Mouse (Mus musculus) liver, embryonic 15.5 days (tissue): ENCODE measurements around the gene Plin3. TPM values are rescaled to one million over a fixed set of nuclear protein-coding genes. Genes with fewer than 3 reads are reported as not detected.

Experiments
- ATAC-seq: fragments of 200-750 bp; cut with Nextera tagmentation; 2 replicates; pipeline ENCODE4 v1.8.0; 2017; ENCODE audit warnings: moderate number of reproducible peaks, mild to moderate bottlenecking, moderate library complexity; ENCODE audit not compliant: insufficient read depth
- H3K27ac ChIP-seq: fragments of 300-500 bp; sonication (generic); replicated peaks from 2 replicates; pipeline ENCODE4 v1.5.1; 2015; ENCODE audit warnings: mild to moderate bottlenecking, inconsistent platforms
- H3K27me3 ChIP-seq: fragments of 300-500 bp; sonication (generic); 2 replicates; pipeline ENCODE4 v1.6.1; 2015; ENCODE audit warnings: mild to moderate bottlenecking, inconsistent platforms
- H3K36me3 ChIP-seq: fragments of 300-500 bp; sonication (generic); replicated peaks from 2 replicates; pipeline ENCODE4 v1.6.1; 2015; ENCODE audit warnings: moderate library complexity, mild to moderate bottlenecking, inconsistent platforms
- H3K4me1 ChIP-seq: fragments of 300-500 bp; sonication (generic); replicated peaks from 2 replicates; pipeline ENCODE4 v1.6.1; 2015; ENCODE audit warnings: inconsistent platforms
- H3K4me2 ChIP-seq: fragments of 300-500 bp; sonication (generic); 2 replicates; pipeline ENCODE4 v1.6.1; 2015; ENCODE audit warnings: moderate library complexity, mild to moderate bottlenecking, inconsistent platforms
- H3K4me3 ChIP-seq: fragments of 300-500 bp; sonication (generic); replicated peaks from 2 replicates; pipeline ENCODE4 v1.5.1; 2015; ENCODE audit warnings: mild to moderate bottlenecking, inconsistent platforms
- H3K9ac ChIP-seq: fragments of 300-500 bp; sonication (generic); 2 replicates; pipeline ENCODE4 v1.6.1; 2015; ENCODE audit warnings: moderate library complexity, mild to moderate bottlenecking, inconsistent platforms
- H3K9me3 ChIP-seq: fragments of 300-500 bp; sonication (generic); replicated peaks from 2 replicates; pipeline ENCODE4 v1.6.1; 2016; ENCODE audit warnings: inconsistent platforms
- WGBS: fragments of 180-500 bp; shearing (Covaris S2); methylation state at CpG from one replicate; pipeline ENCODE4 v1.1.7; 2015; ENCODE audit warnings: mixed read lengths; ENCODE audit not compliant: insufficient replicate concordance; 5-methylcytosine and 5-hydroxymethylcytosine counted together
- polyA plus RNA-seq: library from polyadenylated mRNA; unstranded; fragments of >200 nt; fragmentation: Nextera tagmentation; extraction: Ambion mirVana; gene quantifications from 2 replicates; pipeline ENCODE4 v1.2.1, GENCODE M21; 2015

Plin3 gene
- polyA plus RNA-seq, 1 experiment from 2014 or later: 33.3 TPM

GRCm38 (mm10) chr17:56298238-56298637 lies 5.6 kb upstream of the Plin3 start:
- Histone ChIP-seq H3K9ac (no peak overlapping the region), H3K4me1 (peaks cover 19% of the 10 kb centered on the region), H3K36me3 (no peaks in the 10 kb centered on the region), H3K4me3 (no peak overlapping the region), H3K4me2 (no peak overlapping the region), H3K9me3 (no peaks in the 10 kb centered on the region), H3K27me3 (no peaks in the 10 kb centered on the region), H3K27ac (no peak overlapping the region)
- 77% methylated on average over 1 of the region's 1 CpGs for WGBS
- ATAC-seq: no peak

DNA sequence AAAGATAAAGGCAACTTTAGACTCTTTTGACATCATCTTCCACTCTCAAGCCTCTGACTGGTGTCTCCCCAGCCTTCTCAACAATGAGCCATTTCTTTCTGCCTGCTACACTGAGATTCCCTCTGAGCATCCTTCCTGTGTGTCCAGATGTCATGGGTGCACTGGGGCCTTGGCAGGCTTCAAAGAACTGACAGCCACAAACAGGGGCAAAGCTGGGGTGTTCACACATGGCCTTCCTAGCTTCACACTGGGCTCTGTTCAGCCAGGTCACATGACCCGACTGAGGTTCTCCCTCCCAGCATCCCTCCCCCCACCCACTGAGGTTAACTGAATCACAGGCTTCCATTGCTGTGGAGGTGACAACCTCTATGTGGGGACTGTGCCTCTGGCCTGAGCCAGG lies 3.5 kb upstream of the Plin3 start:
- H3K4me1 ChIP-seq: peaks cover 14% of the 10 kb centered on the region
- no peak overlapping the region for H3K4me2 ChIP-seq
- H3K4me3 ChIP-seq: no peak overlapping the region
- 61% methylated on average over 1 of the region's 1 CpGs for WGBS
- no peaks in the 10 kb centered on the region for H3K36me3 ChIP-seq
- no peaks in the 10 kb centered on the region for H3K27me3 ChIP-seq
- no peaks in the 10 kb centered on the region for H3K9me3 ChIP-seq
- no peak overlapping the region for H3K27ac ChIP-seq
- H3K9ac ChIP-seq: no peak overlapping the region
- no peak for ATAC-seq

GRCm38 (mm10) chr17:56294241-56294640 lies 1.6 kb upstream of the Plin3 start:
- 85% methylated on average over 19 of the region's 19 CpGs for WGBS
- Histone ChIP-seq H3K4me3 (no peak overlapping the region), H3K4me2 (no peak overlapping the region), H3K4me1 (peaks cover 34% of the 10 kb centered on the region), H3K36me3 (no peaks in the 10 kb centered on the region), H3K9me3 (no peaks in the 10 kb centered on the region), H3K27me3 (no peaks in the 10 kb centered on the region), H3K27ac (no peak overlapping the region), H3K9ac (no peak overlapping the region)
- ATAC-seq: no peak

DNA sequence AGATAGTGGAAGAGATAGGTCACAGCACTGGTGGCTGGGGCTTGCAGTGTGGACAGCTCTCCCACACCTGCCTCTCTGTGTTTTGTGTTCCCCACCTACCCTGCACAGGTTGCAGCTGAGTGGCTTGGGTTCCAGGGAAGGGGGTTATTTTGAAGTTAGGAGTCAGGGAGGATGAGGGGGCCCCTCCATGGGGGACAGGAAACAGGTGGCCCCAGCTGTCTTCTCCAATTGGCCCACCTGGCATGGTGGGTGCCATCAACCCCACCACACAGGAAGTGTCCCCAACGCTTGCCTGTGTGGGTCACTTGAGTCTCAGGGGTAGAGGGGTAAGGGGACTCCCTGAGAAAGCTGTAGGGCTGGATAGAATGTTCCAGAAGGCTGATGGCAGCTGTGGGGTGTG lies 618 bp upstream of the Plin3 start:
- Histone ChIP-seq H3K4me3 (no peak overlapping the region), H3K9me3 (no peaks in the 10 kb centered on the region), H3K27me3 (no peaks in the 10 kb centered on the region), H3K4me2 (no peak overlapping the region), H3K9ac (no peak overlapping the region), H3K36me3 (no peaks in the 10 kb centered on the region), H3K4me1 (peaks cover 43% of the 10 kb centered on the region), H3K27ac (no peak overlapping the region)
- WGBS: 29% methylated on average over 1 of the region's 1 CpGs
- ATAC-seq: no peak

DNA sequence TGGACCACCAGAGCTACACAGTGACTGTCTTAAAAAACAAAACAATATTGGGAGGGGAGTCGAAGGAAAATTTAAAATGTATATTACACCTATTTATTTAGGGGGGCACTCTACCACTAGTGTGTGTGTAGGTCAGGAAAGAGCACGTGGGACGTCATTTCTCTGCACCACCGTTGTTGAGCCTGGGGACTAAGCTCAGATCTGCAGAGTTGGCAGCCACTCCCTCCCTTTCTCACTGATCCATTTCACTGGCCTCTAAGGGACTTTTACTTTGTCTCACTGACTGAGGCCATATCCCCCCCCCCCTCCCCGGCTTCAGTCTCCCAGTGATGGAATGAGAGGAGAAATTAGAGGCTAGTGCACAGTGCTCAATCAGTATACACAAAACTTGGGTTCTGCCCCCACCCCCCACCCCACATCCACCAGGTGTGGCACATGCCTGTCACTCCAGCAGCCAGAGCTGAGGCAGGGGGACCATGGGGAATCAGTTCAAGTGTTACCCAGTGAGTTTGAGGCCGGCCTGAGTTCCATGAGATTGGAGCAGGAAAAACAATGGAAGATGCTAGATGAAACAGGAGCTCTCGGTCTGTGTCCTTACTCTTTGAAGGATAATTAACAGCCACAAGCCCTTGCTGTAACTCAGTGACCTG lies 722 bp downstream of the Plin3 start:
- Histone ChIP-seq H3K4me3 (peak overlapping the region; percentile 60), H3K27me3 (no peaks in the 10 kb centered on the region), H3K9ac (peak overlapping the region; percentile 65; the same call in 1 of the 2 replicates), H3K27ac (peak overlapping the region; percentile 88), H3K4me2 (peak overlapping the region; percentile 88), H3K4me1 (peaks cover 57% of the 10 kb centered on the region), H3K9me3 (no peaks in the 10 kb centered on the region), H3K36me3 (no peaks in the 10 kb centered on the region)
- 72% methylated on average over 7 of the region's 7 CpGs for WGBS
- no peak for ATAC-seq

- Histone ChIP-seq H3K9ac (peak overlapping the region; percentile 65), H3K9me3 (no peaks in the 10 kb centered on the region)
These were observed 1.5 kb downstream of the Plin3 start for GRCm38 (mm10) chr17:56291171-56291511.

DNA sequence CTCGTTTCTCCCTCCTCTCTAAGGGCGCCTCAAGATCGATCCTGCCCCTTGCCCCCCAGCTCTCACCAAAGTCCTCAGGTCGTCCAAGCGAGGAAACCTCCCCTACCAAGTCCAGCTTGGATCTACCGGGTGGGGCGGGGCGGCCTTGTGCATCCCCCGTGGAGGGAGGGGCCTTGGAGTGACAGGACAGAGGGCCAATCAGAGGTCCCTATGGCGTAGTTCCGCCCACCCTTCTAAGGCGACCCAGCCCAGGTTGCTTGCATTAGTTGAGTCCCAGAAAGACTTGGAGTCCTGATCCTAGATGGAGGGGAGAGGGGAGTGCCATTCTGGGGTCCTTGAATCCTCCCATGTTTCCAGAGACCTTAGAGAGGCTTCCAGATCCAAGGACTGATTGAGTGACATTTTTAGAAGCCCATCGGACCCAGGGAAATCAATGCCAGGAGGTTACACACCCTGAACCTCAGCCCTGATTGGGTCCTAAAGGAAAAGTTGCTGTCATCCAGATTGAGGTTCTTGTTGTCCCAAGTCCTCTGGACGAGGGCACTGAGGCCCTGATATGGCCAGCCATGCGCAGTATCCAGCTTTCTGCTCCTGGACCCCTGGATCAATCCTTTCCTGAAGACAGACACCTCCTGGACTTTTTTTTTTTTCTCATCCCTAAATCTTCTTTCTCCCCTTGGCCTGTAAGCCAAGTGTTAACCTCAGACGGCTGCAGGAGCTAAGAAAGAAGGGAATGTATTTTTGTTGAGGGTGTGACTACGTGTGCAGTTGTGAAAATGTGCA lies 2.1 kb downstream of the Plin3 start:
- H3K4me1 ChIP-seq: peaks cover 68% of the 10 kb centered on the region
- H3K4me3 ChIP-seq: peak overlapping the region; percentile 60
- peak overlapping the region; percentile 88 for H3K4me2 ChIP-seq
- H3K27ac ChIP-seq: peak overlapping the region; percentile 88
- H3K27me3 ChIP-seq: no peaks in the 10 kb centered on the region
- ATAC-seq: peak; percentile 77
- no peaks in the 10 kb centered on the region for H3K9me3 ChIP-seq
- peaks cover 8% of the 10 kb centered on the region for H3K36me3 ChIP-seq
- peak overlapping the region; percentile 53 for H3K9ac ChIP-seq
- WGBS: 3% methylated on average over 16 of the region's 17 CpGs

More at GRCm38 (mm10) chr17:56291171-56291511, 1.5 kb downstream of the Plin3 start:
- peak overlapping the region; percentile 88 for H3K27ac ChIP-seq
- H3K36me3 ChIP-seq: peaks cover 2% of the 10 kb centered on the region
- ATAC-seq: peak; percentile 77
- peak overlapping the region; percentile 60 for H3K4me3 ChIP-seq
- WGBS: under 1% methylated on average over 16 of the region's 16 CpGs
- peak overlapping the region; percentile 88 for H3K4me2 ChIP-seq
- no peaks in the 10 kb centered on the region for H3K27me3 ChIP-seq
- H3K4me1 ChIP-seq: peaks cover 65% of the 10 kb centered on the region

DNA sequence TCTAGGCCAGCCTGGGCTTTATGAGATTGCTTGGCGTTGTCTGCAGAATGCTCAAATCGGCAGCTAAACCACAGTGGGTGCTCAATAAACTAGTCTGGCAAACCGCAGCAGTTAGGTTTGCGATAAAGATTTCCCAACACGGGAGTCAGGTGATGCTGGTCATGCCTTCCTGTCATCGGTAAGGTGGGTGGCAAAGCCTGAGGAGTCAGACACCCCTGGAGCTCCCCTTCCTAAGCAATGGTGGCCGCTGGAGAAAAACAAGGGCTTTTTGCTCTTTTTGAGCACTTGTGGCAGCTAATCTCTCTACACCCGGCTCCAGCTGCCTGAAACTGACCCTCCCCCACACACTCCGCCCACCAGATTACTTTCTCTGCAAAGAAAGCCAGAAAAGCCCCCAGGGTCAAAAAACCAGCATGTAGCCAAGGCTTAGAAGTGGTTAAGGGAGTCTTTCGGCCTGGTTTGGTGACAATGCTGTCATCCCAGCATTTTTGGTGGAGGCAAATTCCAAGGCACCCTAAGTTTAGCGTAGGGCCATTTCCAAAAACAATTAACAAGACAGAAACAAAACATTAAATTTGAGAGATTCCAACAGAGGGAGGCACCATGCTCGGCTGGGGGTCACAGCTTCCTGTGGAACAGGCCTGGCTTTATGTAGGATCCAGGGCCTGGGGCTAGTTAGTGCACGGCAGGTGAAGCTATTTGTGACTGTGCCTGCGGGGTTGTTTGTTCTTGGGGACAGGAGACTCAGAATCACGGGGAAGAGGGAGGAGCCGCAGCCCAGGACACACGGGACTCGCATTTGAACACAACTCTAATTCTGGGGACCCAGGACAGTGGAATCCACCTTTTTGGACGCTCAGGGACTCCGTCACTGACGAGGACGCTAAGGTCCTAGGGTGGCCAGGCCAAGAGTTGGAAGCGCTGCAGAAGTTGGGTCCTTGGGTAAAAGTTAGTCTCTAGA lies 3.0 kb downstream of the Plin3 start:
- peak overlapping the region; percentile 88 for H3K27ac ChIP-seq
- no peaks in the 10 kb centered on the region for H3K9me3 ChIP-seq
- H3K9ac ChIP-seq: peak overlapping the region; percentile 53
- WGBS: 4% methylated on average over 23 of the region's 23 CpGs
- peaks cover 68% of the 10 kb centered on the region for H3K4me1 ChIP-seq
- peak; percentile 22 for ATAC-seq
- H3K36me3 ChIP-seq: peaks cover 17% of the 10 kb centered on the region
- H3K27me3 ChIP-seq: no peaks in the 10 kb centered on the region
- peak overlapping the region; percentile 60 for H3K4me3 ChIP-seq
- peak overlapping the region; percentile 88 for H3K4me2 ChIP-seq

DNA sequence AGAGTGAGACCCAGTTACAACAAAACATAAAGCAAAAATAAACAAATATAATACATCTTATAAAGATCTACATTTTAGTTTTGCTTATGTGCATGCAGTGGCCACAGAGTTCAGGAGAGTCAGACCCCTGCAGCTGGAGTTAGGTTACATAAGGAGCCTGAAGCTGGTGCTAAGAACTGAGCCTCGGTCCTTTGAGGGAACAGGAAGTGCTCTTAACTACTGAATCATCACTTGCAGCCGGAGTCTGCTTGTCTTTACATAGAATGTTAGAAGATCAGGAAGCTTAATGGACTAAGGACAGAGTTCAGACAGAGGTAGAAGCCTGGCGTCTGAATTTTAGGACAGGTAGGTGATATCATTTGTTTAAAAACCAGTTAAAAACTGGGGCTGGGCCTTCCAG lies 3.8 kb downstream of the Plin3 start:
- WGBS: 26% methylated on average over 3 of the region's 3 CpGs
- Histone ChIP-seq H3K9ac (peak overlapping the region; percentile 53; the same call in 1 of the 2 replicates), H3K36me3 (peaks cover 25% of the 10 kb centered on the region), H3K27ac (peak overlapping the region; percentile 88), H3K4me1 (peaks cover 68% of the 10 kb centered on the region), H3K9me3 (no peaks in the 10 kb centered on the region), H3K4me2 (peak overlapping the region; percentile 88), H3K27me3 (no peaks in the 10 kb centered on the region), H3K4me3 (peak overlapping the region; percentile 60)
- ATAC-seq: no peak

DNA sequence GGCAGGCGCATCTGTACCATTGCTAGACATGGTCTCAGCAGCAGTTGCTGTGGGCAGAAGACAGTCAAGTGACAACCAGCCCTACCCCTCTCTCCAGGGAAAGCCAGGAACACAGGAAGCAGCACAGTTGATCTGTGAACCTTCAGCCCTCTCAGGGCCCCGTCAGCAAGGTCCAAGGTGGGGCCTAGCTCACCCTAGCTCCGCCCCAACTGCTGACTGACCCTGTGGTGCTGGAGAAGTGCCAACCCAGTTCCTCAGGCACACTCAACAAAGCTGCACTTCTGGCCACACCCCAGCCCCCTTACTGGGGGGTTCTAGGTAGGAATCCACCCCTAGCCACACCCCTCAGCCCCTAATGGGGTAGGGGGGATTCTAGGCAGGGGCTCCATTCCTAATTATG lies 4.8 kb downstream of the Plin3 start:
- Histone ChIP-seq H3K9me3 (no peaks in the 10 kb centered on the region), H3K9ac (peak overlapping the region; percentile 51; the same call in 1 of the 2 replicates), H3K27ac (peak overlapping the region; percentile 88), H3K4me3 (peak overlapping the region; percentile 35), H3K4me1 (peaks cover 69% of the 10 kb centered on the region), H3K4me2 (peak overlapping the region; percentile 88), H3K36me3 (peaks cover 33% of the 10 kb centered on the region), H3K27me3 (no peaks in the 10 kb centered on the region)
- peak; percentile 25 for ATAC-seq
- 29% methylated on average over 3 of the region's 3 CpGs for WGBS

- Histone ChIP-seq H3K9ac (no peak overlapping the region), H3K4me1 (peaks cover 70% of the 10 kb centered on the region), H3K9me3 (no peaks in the 10 kb centered on the region), H3K4me2 (no peak overlapping the region), H3K4me3 (no peak overlapping the region), H3K27ac (no peak overlapping the region), H3K27me3 (no peaks in the 10 kb centered on the region), H3K36me3 (peaks cover 45% of the 10 kb centered on the region)
- no peak for ATAC-seq
- WGBS: 90% methylated on average over 11 of the region's 11 CpGs
These were observed 6.7 kb downstream of the Plin3 start for GRCm38 (mm10) chr17:56285995-56286394.
